Mouse (Mus musculus) megakaryocyte-erythroid progenitor cell, adult 5-6 weeks (primary cell): ENCODE measurements at regions not wholly inside any gene's neighbourhood (a gene's known extent, or its start where the extent isn't known, plus 50 kb on each side); places are given as distances from the start of the nearest gene placed in this dataset.

Source experiments
- ATAC-seq: replicated peaks from 2 replicates; pipeline ENCODE4 v1.8.0; 2016; ENCODE audit warnings: mild to moderate bottlenecking, inconsistent platforms; ENCODE audit not compliant: severe bottlenecking, poor library complexity, low FRiP score, low TSS enrichment

GRCm38 (mm10) chr3:148056074-148056473 is 934.3 kb downstream of the Adgrl2 start:
- no peak for ATAC-seq

DNA sequence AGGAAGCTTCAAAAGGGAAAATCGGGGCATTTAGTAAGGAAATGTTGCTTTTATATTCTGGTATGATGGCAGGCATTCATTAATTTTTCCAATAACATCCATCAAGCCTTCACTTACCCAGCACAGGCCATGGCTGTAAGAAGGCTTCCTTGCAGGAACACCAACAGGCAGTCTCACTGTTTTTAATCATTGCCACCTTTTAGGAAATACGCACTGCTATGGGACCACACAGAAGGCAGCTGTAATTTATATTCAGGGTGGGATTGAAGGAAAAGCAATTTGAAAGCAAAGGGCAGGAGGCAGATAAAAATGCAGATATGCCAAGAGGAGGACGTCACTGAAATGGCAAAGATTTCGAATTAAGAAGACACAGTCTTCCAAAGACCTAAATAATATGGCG is 937.8 kb downstream of the Adgrl2 start:
- no peak for ATAC-seq

DNA sequence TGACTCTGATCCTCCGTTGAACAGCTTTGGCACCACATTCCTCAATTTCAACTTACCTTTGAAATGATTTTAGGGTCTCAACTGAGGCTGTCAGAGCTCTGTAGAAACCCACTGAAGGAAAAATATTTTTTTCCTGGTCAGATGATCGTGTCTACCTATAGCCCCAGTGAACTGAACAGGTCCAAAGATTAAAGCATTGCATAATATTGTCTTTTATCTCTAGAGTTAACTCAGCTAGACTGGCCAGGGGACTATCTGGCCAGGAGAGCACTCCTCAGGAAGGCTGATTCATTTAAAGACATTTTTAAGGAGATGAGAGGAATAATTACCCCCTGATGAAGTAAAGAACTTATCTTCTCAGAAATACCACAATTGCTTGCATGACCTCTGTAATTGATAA is 942.1 kb downstream of the Adgrl2 start:
- no peak for ATAC-seq

DNA sequence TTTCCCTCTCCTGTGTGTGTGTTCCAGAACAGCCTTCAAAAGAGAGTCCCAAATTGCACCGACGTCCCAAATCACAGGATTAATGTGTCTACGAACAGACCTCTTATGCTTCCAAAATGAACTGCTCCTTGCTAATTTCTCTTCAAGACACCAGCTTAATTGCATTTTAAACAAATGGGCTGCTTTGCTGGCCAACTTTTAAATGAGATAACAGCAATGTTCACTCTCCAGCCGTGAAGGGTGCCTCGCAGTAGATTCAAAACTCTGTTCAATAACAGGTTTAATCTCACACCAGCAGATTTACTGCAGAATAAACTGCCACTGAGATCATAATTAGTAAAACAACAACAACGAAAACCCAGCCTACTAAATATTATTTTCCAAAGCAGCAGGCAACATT is 957.8 kb downstream of the Adgrl2 start:
- no peak for ATAC-seq

- ATAC-seq = 0 out of 2 replicates have a peak, but pooled peaks have one; percentile 14
Observed at GRCm38 (mm10) chr3:148005831-148006230, 984.5 kb downstream of the Adgrl2 start.

GRCm38 (mm10) chr3:148004006-148004405 is 986.3 kb downstream of the Adgrl2 start:
- ATAC-seq = peak; percentile 84

GRCm38 (mm10) chr3:147999330-147999953 is 990.9 kb downstream of the Adgrl2 start:
- ATAC-seq = no peak

DNA sequence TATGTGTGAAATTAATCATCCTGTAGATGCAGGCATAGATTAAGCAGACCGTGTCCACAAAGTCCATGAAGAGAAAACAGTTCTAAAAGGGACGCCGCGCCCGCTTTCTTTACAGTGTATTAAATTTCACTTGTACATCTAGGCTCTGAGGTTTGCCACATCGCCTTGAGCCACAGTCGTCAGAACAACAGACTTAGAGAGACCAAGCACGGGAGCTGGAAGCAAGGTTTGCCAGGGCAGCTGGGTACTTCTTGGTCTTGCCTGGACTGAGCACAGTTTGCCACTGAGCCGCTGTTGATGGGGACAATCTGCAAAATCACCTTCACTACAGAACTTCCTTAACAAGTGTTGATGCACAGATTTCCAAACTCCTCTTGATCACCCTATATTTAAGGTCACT is 998.6 kb downstream of the Adgrl2 start:
- ATAC-seq = no peak

DNA sequence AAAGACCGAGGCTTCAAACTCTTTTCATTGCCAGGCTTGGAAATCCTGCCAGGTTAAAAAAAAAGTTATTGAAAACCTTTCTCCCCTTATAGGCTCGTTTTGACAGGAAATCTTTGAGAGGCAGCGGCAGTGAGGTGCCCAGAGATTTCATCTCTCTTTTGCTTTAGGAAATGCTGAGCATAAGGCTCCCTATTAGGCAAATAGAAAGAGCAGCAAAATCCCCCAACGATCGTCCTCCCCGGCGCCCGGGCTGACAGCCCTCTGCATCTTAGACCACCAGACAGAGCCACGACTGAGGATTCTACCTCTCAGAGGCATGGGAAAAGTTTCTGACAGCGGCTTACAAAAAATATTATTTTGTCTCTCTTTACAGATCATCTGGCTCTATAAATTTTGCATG is 999.5 kb downstream of the Adgrl2 start:
- ATAC-seq = no peak

- no peak for ATAC-seq
Observed at GRCm38 (mm10) chr3:147982831-147983230, 1007.5 kb downstream of the Adgrl2 start.

- ATAC-seq = no peak
Observed at GRCm38 (mm10) chr3:147981621-147982020, 1008.7 kb downstream of the Adgrl2 start.

DNA sequence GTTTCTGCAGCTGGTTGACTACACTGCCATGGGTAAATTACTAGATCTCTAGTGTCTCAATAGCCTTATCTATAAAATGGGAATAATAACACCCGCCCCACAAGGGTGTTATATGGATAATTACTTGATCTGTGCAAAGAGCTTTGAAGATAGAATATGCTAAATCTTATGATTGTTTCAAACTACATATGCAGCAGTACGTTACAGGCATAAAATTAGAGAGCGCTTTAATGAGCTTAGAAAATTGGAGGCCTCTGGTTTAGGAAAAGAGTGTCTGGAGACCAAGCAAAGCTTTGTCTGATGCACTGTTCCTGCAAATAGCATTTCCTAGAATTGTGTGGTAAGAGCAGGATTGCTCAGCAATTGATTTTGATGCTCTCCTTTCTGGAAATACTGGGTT is 1013.8 kb downstream of the Adgrl2 start:
- ATAC-seq = no peak

GRCm38 (mm10) chr3:147976069-147976468 is 1014.3 kb downstream of the Adgrl2 start:
- ATAC-seq = no peak

DNA sequence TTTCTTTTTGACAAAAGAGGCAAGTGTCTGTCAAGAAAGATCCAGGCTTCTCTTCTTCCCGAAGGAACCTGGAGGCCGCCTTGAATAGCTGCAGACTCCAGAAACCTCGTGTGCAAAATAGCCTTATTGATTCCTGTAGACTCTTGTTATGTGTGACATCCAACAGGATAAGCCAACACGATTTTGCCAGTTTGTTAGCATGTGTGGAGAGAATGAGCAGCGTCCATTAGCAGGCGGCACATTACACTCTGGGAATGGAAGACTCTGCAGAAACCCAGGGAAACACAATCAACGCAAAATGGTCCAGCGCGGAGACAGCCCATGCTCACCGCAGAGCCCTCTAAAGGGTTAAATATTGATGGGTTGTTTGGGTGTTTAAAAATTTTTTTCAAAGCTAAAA is 1014.9 kb downstream of the Adgrl2 start:
- no peak for ATAC-seq

DNA sequence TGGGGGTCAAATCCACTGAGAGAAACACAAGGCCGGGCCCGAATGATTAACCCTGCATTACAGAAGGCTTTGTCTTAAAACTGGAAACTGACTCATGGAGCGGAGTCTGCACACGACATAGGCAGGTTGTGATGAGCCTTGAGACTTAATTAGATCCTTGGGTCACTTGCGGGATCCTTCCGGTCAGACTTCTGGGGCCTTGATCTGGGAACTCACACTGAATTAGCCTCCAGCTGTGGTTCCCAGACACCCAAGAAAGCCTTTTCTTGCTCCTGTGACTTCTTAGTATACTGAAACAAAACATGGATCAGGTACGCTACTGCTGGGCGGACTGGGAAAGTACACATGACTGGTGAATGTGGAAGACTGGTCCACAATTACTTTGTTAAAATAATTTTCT is 1015.8 kb downstream of the Adgrl2 start:
- ATAC-seq = no peak

- no peak for ATAC-seq
Observed at GRCm38 (mm10) chr3:147968271-147968670, 1022.1 kb downstream of the Adgrl2 start.

DNA sequence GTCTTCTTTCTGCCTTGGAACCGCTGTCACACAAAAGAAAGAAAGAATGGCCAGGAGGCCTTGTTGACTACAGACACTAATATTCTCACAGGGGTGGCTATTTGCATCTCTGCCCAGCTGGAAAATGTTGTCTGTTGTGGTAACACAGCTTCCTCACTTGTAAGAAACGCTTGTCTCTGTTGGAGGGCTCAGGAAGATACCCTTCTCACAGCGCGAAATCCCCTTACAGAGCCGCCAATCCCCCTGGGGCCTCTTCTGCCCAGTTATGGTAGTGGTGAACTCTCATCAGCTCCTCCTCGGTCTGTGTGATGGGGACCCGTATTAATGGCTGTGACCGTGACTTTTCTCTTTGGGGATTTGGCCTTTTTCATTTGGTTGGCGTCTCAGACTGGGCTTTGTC is 1022.5 kb downstream of the Adgrl2 start:
- no peak for ATAC-seq

DNA sequence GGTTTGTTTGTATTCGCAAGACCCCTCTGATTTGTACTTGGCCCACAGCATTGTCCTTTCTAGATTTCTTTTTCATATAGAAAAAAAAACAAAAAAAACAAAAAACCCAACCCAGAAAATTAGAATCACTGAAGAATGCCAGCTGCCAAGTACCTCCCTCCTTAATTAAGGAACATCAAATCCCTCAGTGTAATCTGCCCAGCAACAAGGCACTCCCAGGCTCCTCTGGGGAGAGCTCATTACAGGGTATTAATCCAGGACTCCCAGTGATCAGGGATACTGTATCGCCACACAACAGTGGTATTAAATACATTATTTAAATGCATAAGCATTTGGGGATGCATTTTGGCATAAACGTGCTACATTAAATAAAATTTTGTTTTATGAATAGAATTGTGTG is 1023.1 kb downstream of the Adgrl2 start:
- ATAC-seq = no peak

DNA sequence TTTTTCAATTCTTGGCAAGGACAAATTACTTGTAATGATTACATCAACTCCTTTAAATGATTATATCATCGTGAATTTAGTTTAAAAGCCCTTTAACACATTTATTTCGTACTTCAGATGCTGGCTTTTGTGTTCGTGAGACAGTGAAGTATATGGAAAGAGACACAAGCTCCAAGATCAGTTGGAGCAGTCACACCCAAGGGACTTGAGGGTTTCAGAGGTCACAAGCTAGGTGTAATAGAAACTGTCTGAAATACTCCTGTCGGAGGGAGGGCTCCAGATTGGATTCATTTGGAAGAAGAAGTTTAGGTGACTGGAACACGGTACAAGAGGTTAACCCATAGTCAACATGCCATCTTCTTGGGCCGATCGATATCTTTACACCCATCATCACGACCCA is 1023.5 kb downstream of the Adgrl2 start:
- ATAC-seq = no peak

GRCm38 (mm10) chr3:147966379-147966778 is 1024.0 kb downstream of the Adgrl2 start:
- ATAC-seq = no peak

- ATAC-seq = no peak
Observed at GRCm38 (mm10) chr3:147963698-147964476, 1026.5 kb downstream of the Adgrl2 start.
